Mouse (Mus musculus) MEL-GATA-1-ER (cell line): Measurements from ENCODE around the gene Chaf1a.
"Not testable (repeated sequence)": the region's sequence is repeated elsewhere in the genome, so short reads cannot be mapped to it uniquely, and the experiment has no call there.

Experiments
- DNase-seq: peaks from one replicate; pipeline ENCODE4 v3.0.0-alpha.2; 2012; ENCODE audit warnings: low read depth; ENCODE audit errors: extremely low read depth

Chaf1a gene

GRCm38 (mm10) chr17:56080781-56081585 lies 40.7 kb downstream of the Chaf1a start:
- DNase-seq = peak; percentile 43

DNA sequence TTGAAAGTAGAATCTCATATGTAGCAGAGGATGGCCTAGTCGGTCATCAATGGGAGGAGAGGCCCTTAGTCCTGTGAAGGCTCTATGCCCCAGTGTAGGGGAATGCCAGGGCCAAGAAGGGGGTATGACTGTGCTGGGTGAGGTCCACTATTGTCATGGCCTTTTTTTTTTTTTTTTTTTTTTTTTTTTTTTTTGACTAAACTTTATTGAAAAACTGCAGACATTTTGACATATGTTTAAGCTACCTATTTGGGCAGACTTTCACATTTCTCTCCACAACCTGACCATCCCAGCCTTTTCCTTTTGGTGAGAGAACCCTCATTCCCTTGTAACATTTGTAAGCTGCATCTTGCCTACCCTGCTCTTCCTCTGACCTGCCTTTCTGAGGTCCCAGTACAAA lies 52.1 kb downstream of the Chaf1a start:
- DNase-seq = no peak

- DNase-seq = no peak
Observed at GRCm38 (mm10) chr17:56092794-56093193, 52.6 kb downstream of the Chaf1a start.

DNA sequence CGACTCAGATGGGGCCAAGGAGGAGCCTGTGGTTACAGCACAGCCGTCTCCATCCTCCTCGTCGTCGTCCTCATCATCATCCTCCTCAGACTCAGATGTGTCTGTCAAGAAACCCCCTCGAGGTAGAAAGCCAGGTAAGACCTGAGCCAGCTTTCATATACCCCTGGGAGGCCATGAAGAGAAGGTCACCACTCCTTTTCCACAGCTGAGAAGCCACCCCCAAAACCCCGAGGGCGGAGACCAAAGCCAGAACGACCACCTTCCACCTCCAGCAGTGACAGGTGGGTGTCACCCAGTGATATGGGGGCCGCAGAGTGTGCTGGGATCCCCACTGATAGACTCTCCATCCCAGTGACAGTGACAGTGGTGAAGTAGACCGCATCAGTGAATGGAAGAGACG lies 56.6 kb downstream of the Chaf1a start:
- no peak for DNase-seq

DNA sequence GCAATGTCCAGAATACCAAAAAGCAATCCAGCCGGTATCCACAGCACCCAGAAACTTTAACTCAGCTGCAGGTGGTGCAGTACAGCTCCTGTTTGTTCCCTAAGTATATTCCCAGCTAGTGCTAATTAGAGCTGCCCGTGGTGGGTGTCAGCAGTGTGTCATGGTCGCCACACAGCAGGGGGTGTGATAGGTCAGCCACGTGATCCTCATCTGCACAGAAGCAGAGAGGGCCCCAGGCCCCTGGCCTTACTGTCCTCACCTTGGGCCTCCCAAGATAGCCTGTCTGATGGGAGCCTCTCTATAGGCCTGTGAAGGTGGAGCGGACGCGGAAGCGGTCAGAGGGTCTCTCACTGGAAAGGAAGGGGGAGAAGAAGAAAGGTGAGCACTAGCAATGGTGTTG lies 57.9 kb downstream of the Chaf1a start:
- DNase-seq = no peak

DNA sequence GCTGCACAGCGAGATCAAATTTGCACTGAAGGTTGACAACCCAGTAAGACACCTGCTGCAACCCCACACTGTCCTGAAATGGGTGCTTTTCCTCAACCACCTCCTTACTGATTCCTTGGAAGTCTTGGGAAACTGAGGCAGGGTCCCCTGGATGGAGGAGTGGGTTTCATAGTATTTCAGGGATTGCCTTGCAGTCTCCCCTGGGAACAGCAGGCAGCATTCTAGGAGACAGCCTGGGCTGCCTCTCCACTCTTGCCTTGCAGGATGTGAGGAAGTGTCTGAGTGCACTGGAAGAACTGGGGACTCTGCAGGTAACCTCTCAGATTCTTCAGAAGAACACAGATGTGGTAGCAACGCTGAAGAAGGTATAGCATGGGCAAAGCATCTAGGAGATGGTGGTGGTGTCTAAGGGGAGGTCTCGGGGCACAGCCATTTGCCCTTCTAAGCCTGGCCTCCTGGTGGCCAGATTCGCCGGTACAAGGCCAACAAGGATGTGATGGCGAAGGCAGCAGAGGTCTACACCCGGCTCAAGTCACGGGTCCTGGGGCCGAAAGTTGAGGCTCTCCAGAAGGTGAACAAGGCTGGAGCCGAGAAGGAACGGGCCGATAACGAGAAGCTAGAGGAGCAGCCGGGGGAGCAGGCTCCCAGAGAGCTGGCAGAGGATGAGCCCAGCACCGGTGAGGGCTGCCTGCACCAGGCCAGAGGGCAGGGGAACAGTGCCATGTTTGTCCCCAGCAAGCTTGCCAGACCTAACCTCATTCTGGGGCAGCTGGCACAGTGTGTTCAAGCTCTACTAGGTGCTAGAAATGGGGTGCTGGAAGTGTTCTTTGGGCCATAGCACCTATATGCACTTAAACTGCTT lies 58.7 kb downstream of the Chaf1a start:
- no peak for DNase-seq

GRCm38 (mm10) chr17:56100811-56101210 lies 60.6 kb downstream of the Chaf1a start:
- DNase-seq = no peak

DNA sequence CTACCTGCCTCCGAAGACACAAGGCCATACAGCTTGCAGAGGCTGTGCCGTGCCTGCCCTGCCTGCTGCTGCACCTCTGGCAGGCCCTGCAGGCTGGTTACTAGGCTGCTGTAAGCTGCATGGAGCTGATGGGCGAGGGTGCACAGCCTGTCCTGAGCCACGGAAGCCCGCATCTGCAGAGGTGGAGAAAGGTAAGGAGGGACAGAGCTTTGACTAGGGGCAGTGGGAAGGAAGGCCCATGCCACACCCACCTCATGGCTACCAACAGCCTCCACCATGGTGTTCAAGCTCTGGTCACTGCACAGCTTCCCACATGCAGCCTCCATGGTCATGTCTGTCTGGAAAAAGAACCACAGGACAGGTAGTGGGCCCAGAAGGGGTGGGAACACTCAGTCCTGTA lies 61.9 kb downstream of the Chaf1a start:
- DNase-seq = no peak

DNA sequence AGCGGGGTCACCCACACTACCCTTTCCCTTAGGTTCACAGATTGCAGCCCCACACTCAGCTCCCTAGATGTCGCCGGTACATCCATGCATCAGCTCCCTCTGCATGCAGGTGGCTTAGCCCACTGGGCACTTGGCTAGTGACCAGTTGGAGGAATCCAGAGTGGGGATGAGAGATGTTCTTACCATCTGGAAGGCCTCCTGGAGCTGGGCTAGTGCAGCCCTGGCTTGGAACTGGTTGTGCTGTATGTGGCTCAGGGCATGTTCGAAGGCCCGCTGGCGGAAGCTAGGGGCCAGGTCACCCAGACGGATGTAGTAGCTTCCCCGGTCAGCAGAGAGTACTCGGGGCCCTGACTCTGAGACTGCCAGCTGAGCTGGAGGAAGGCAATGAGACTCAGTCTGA lies 62.7 kb downstream of the Chaf1a start:
- no peak for DNase-seq

- no peak for DNase-seq
Observed at GRCm38 (mm10) chr17:56103465-56104285, 63.4 kb downstream of the Chaf1a start.

- not testable (repeated sequence) for DNase-seq
Observed at GRCm38 (mm10) chr17:56104821-56105220, 64.6 kb downstream of the Chaf1a start.

- not testable (repeated sequence) for DNase-seq
Observed at GRCm38 (mm10) chr17:56106436-56106835, 66.2 kb downstream of the Chaf1a start.

DNA sequence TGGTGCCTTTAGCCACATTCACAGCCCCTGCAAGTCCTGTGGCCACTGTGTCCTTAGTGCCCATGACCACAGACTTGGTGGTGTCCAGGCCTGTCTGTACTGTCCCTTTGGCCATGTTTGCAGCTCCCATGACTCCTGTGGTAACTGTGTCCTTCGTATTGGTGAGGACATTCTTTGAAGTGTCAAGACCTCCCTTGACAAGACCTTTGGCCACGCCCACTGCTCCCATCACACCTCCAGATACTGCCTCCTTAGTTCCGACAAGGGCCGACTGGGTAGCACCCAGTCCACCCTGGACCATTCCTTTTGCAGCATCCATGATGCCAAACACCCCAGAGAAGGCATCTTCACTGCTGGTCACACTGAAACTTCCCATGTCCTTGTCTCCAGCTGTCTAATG lies 66.7 kb downstream of the Chaf1a start:
- no peak for DNase-seq

DNA sequence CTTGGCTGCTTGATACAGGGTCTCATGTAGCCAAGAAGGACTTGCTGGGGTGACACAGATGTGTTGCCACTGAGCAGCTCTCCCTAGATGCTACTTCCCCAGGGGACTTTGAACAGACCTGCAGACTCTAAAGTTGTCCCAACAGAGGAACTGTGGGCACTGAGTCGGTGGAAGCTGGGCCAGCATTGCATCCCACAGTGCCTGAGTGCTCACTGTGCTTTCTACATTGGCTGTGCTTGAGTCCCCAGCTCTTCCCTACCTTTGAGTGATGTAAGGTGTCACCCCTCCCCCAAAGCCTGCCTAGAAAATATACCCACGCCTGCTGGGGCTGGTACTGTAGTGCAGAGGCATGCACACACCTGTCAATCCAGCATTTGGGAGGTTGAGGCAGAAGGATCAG lies 67.5 kb downstream of the Chaf1a start:
- no peak for DNase-seq

DNA sequence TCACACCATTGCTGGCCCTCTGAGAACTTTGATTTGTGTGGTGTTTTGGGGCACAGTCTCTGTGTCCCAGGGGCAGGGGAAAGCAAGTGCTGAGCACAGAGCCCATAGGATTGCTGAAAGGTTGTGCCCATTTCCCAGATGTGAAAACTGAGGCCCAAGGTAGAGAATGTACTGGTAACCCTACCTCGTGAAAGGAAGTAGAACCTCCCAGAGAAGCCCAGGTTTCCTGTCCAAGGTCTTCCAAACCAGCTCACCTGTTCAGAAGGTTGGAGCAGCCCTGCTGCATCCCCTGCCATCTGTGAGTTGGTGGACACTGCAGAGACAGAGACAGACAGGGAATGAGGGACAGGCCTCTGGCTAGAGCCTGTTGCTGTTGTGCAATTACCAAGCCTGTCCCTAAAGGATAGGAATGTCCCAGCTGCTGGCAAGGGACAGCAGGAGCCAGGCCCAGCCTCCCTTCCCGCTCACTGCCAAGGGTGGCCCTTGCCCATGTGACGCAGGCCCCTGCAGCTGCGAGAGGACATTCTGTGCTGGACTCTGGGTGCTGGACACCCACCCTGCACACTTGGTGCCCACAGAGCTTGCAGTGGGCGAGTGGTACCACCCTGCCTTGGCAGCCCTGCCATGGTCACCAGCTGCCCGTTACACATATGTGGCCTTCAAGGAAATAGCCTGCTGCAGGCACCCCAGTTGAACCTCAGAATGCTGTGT lies 68.2 kb downstream of the Chaf1a start:
- DNase-seq = no peak

- DNase-seq = no peak
Observed at GRCm38 (mm10) chr17:56109219-56110051, 69.2 kb downstream of the Chaf1a start, which contains the start of gene Plin4. Plin4 (minus strand) TSS chr17:56109803.

GRCm38 (mm10) chr17:56110571-56110970 lies 70.3 kb downstream of the Chaf1a start:
- DNase-seq = no peak

- DNase-seq = no peak
Observed at GRCm38 (mm10) chr17:56111021-56111420, 70.8 kb downstream of the Chaf1a start.

- DNase-seq = peak; percentile 39
Observed at GRCm38 (mm10) chr17:56111864-56112263, 71.6 kb downstream of the Chaf1a start.

- no peak for DNase-seq
Observed at GRCm38 (mm10) chr17:56112743-56113142, 72.5 kb downstream of the Chaf1a start.
